Mouse (Mus musculus): ENCODE measurements around the gene Krt8. TPM values are rescaled to one million over a fixed set of nuclear protein-coding genes. Genes with fewer than 3 reads are reported as not detected.

Krt8 gene
- 2.2 and 297 TPM in 2 replicates for polyA plus RNA-seq (2015; fragmentation: Nextera tagmentation; extraction: Ambion mirVana)

DNA sequence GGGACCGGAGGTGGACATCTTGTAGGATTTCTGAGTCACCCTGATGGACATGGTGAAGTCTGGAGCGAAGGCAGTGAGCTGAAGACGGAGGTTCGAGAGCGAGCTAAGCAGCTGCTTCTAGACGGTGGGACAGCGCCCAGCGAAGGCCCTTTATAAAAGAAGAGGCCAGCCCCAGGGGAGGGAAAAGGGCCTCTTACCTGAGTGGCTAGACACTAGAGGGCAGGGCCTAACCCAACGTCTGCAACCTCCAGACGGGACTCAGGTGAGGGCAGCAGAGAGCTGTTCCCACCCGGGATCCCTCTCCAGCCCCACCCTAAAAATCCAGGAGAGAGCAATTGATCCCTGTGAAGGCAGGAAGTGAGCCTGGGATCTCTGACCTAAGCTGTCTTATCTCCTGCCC lies at the start of gene Krt8:
Gene Krt8 (minus strand): TSS at position 294 of the 400 bp plus-strand sequence.
- Histone ChIP-seq H3K36me3 (no peaks in the 10 kb centered on the region), H3K4me3 (replicated peaks) (peak within 1 kb of the TSS; percentile 29), H3K9me3 (replicated peaks) (no peaks in the 10 kb centered on the region), H3K4me1 (peaks cover 32% of the 10 kb centered on the region), H3K9ac (replicated peaks) (no peak within 1 kb of the TSS), H3K27me3 (replicated peaks) (peaks cover 56% of the 10 kb centered on the region), H3K27ac (replicated peaks) (no peak within 1 kb of the TSS), H3K4me2 (peak within 1 kb of the TSS; percentile 52)
- no peak for ATAC-seq (ENCODE audit: low FRiP score)
- 28% methylated on average over 11 of the region's 11 CpGs for WGBS

DNA sequence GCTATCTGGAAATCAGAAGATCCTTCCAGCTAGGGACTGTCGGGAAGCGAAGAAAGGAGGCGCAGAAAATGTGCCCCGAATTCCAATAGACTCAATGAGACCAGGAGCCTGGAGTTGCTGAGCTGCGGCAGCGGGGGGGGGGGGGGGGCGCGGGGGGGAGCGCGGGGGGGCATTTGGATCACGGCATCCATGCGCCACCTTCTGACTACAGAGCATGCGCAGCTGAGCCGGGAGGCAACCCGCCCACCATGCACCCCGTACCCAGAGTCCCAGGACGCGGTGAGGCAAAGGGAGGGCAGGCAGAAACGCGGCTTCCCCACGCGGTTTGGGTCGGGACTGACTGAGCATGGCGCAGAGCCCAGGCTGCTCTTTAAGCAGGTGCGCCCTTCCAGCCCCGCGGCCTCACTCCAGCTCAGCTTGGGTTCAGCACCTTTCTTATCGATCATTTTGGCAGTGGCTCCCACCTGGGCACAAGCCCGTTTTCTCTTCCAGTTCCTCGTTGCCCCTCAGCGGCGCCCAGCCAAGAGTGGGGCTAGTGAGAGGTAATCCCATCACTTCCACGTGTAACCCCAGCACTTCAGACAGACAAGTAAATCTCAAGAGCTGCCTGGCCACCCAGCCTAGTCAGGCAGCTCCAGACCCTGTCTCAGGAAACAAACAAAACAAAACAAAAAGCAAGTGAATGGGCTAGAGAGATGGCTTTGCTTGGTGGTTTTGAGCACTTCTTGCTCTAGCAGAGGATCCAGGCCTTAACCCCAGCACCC lies 47.8 kb upstream of the Krt8 start:
- peak; percentile 90 for ATAC-seq (ENCODE audit: low FRiP score)
- Histone ChIP-seq H3K9me3 (replicated peaks) (no peaks in the 10 kb centered on the region), H3K4me1 (peaks cover 6% of the 10 kb centered on the region), H3K27me3 (replicated peaks) (no peaks in the 10 kb centered on the region), H3K4me2 (peak overlapping the region; percentile 81), H3K4me3 (replicated peaks) (peak overlapping the region; percentile 55), H3K36me3 (no peaks in the 10 kb centered on the region), H3K9ac (replicated peaks) (peak overlapping the region; percentile 69), H3K27ac (replicated peaks) (peak overlapping the region; percentile 86)
- WGBS: under 1% methylated on average over 26 of the region's 33 CpGs

- no peak for ATAC-seq (ENCODE audit: low FRiP score)
- Histone ChIP-seq H3K27ac (replicated peaks) (no peak overlapping the region), H3K4me3 (replicated peaks) (no peak overlapping the region), H3K4me1 (peaks cover 6% of the 10 kb centered on the region), H3K9me3 (replicated peaks) (no peaks in the 10 kb centered on the region), H3K36me3 (no peaks in the 10 kb centered on the region), H3K9ac (replicated peaks) (no peak overlapping the region), H3K27me3 (replicated peaks) (no peaks in the 10 kb centered on the region), H3K4me2 (no peak overlapping the region)
Observed at GRCm38 (mm10) chr15:102049871-102050270, 45.6 kb upstream of the Krt8 start.

- no peak for ATAC-seq (ENCODE audit: low FRiP score)
- no peak overlapping the region for H3K4me3 ChIP-seq (replicated peaks)
- H3K4me1 ChIP-seq: peaks cover 6% of the 10 kb centered on the region
- no peaks in the 10 kb centered on the region for H3K27me3 ChIP-seq (replicated peaks)
- no peaks in the 10 kb centered on the region for H3K36me3 ChIP-seq
- H3K27ac ChIP-seq (replicated peaks): no peak overlapping the region
- no peak overlapping the region for H3K9ac ChIP-seq (replicated peaks)
- no peak overlapping the region for H3K4me2 ChIP-seq
- H3K9me3 ChIP-seq (replicated peaks): no peaks in the 10 kb centered on the region
- 90% methylated on average over 6 of the region's 6 CpGs for WGBS
Observed at GRCm38 (mm10) chr15:102048006-102048405, 43.7 kb upstream of the Krt8 start.

DNA sequence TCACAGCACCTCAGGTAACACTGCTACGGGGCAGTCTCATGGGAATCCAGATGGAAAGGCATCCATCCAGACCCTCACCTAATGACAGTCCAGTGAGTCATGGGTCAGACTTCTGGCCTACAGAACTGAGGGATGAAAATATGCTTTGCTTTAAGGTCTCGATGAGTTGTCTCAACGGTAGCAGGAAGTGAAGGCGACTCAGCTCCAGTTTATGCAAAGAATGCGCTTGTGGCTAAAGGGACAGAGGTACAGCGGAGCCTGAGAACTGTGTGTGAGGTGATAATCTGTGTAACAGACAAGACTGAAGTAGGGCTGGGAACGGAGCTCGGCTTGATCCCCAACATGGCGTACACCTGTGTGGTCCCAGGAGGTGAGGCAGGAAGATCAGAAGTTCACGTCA lies 41.4 kb upstream of the Krt8 start:
- no peak overlapping the region for H3K9ac ChIP-seq (replicated peaks)
- 91% methylated on average over 10 of the region's 10 CpGs for WGBS
- no peaks in the 10 kb centered on the region for H3K9me3 ChIP-seq (replicated peaks)
- no peak overlapping the region for H3K4me3 ChIP-seq (replicated peaks)
- H3K27me3 ChIP-seq (replicated peaks): no peaks in the 10 kb centered on the region
- H3K4me2 ChIP-seq: no peak overlapping the region
- ATAC-seq (ENCODE audit: low FRiP score): no peak
- no peaks in the 10 kb centered on the region for H3K4me1 ChIP-seq
- no peak overlapping the region for H3K27ac ChIP-seq (replicated peaks)
- no peaks in the 10 kb centered on the region for H3K36me3 ChIP-seq

DNA sequence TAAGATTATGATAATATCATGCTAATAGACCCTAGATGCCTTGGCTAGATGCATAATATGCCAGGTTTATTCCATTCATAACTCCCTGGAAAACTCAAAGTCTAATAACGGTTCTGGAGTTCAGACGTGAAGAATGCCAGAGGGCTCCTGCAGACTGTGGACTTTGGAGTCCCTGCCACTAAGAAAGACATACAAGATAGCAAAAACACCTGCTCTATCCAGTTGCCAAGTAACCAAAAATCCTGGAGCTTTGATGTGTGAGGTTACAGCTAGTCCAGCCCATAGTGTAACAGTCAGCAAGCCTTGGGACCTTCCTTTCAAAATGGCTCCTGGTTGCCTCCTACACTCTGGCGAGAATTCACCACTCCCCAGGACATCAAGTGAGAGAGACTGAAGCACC lies 40.5 kb upstream of the Krt8 start:
- H3K4me3 ChIP-seq (replicated peaks): no peak overlapping the region
- no peak overlapping the region for H3K27ac ChIP-seq (replicated peaks)
- H3K27me3 ChIP-seq (replicated peaks): no peaks in the 10 kb centered on the region
- no peaks in the 10 kb centered on the region for H3K9me3 ChIP-seq (replicated peaks)
- H3K4me1 ChIP-seq: no peaks in the 10 kb centered on the region
- H3K9ac ChIP-seq (replicated peaks): no peak overlapping the region
- 85% methylated on average over 3 of the region's 3 CpGs for WGBS
- H3K36me3 ChIP-seq: no peaks in the 10 kb centered on the region
- H3K4me2 ChIP-seq: no peak overlapping the region
- ATAC-seq (ENCODE audit: low FRiP score): no peak

DNA sequence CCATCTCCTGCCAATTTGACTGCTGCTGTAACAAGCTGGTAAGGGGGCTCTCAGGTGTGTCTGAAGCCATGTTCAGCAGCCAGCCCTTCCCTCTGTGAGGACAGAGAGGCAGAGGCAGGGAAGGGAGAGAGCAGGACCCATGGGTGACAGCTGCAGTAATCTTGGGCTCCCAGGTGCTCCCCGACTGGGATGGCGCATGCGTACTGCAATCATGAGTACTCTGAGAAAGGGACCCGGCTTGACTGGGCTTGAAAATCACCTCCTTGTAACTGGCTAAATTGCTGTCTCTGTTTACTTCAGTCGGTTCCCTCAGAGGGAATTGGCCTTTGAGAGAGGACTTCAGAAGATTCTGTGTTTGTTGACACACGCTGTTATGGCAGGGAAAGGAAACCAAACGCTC lies 37.7 kb upstream of the Krt8 start:
- Histone ChIP-seq H3K4me1 (no peaks in the 10 kb centered on the region), H3K9me3 (replicated peaks) (no peaks in the 10 kb centered on the region), H3K4me3 (replicated peaks) (no peak overlapping the region), H3K9ac (replicated peaks) (no peak overlapping the region), H3K36me3 (no peaks in the 10 kb centered on the region), H3K27ac (replicated peaks) (no peak overlapping the region), H3K27me3 (replicated peaks) (no peaks in the 10 kb centered on the region), H3K4me2 (no peak overlapping the region; the same call in 1 of the 2 replicates)
- 64% methylated on average over 7 of the region's 7 CpGs for WGBS
- ATAC-seq (ENCODE audit: low FRiP score): no peak

- no peak overlapping the region for H3K4me2 ChIP-seq
- no peak for ATAC-seq (ENCODE audit: low FRiP score)
- no peak overlapping the region for H3K9ac ChIP-seq (replicated peaks)
- no peak overlapping the region for H3K27ac ChIP-seq (replicated peaks)
- no peaks in the 10 kb centered on the region for H3K27me3 ChIP-seq (replicated peaks)
- no peaks in the 10 kb centered on the region for H3K9me3 ChIP-seq (replicated peaks)
- no peaks in the 10 kb centered on the region for H3K4me1 ChIP-seq
- H3K36me3 ChIP-seq: no peaks in the 10 kb centered on the region
- no peak overlapping the region for H3K4me3 ChIP-seq (replicated peaks)
- WGBS: 88% methylated on average over 4 of the region's 4 CpGs
Observed at GRCm38 (mm10) chr15:102040277-102040676, 36.0 kb upstream of the Krt8 start.

DNA sequence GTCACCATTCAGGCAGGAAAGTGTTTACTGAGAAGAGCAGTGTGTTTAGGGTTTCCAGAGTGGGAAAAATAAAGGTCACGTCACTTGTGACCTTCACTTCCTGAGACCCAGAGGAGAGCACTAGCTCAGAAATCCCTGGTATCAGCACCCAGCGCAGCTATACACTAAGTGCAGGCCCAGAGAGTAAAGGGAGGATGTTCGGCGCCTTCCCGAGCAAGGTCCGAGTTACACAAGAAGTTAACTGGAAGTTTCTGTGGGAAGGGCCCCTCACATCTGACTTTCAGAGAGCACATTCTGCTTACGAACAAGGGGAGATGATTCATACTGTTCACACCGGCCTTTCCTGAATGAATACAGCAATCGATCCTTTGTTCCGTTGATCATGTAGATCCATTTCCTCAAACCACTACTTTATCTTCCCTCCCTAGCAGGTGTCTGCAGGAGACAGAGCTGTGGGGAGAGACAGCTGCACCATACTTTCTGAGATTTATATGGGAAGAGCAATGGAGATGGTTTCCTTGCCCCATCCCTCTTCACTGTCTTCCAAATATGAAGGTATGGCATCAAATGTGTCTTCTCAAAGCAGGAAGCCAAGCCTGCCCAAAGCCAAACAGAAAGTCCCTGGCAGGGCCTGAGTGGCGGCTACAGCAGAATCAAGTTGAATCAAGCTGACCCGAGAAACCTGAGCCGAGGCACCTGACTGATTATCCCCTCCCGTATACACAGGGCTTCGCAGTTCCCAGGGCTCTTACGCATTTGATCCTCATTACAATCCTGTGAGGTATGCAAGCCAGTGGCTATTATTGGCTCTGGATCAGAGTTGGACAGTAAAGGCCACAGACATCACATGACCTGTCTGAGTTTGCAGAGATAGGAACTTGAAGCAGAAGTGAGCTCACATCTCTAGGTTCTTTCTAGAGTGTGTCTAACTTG lies 30.1 kb upstream of the Krt8 start:
- H3K9ac ChIP-seq (replicated peaks): no peak overlapping the region
- H3K9me3 ChIP-seq (replicated peaks): no peaks in the 10 kb centered on the region
- no peak overlapping the region for H3K4me2 ChIP-seq
- H3K36me3 ChIP-seq: no peaks in the 10 kb centered on the region
- H3K27ac ChIP-seq (replicated peaks): no peak overlapping the region
- 69% methylated on average over 16 of the region's 16 CpGs for whole genome bisulfite sequencing
- H3K4me1 ChIP-seq: no peaks in the 10 kb centered on the region
- no peak for ATAC-seq (ENCODE audit: low FRiP score)
- no peak overlapping the region for H3K4me3 ChIP-seq (replicated peaks)
- H3K27me3 ChIP-seq (replicated peaks): 0 out of 2 replicates have a peak, but pooled peaks cover 5% of the 10 kb centered on the region

DNA sequence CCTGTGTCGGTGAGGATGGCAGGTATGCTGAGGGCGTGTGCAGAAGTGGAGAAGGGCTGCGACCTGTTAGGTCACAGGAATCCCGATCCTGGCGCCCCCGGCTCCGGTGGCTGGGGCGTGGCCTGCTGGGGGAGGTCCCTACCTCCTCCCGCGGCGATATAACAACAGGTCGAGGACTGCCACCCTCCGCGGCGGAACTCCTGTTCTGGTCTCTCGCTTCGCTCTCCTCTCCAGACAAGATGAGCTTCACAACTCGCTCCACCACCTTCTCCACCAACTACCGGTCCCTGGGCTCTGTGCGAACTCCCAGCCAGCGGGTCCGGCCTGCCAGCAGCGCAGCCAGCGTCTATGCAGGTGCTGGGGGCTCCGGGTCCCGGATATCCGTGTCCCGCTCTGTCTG lies 23.8 kb upstream of the Krt8 start, which contains the start of gene Krt18:
Gene Krt18 (plus strand): TSS at position 141 of the 400 bp plus-strand sequence.
- Histone ChIP-seq H3K4me2 (peak within 1 kb of the TSS; percentile 50), H3K27me3 (replicated peaks) (peaks cover 52% of the 10 kb centered on the region), H3K9ac (replicated peaks) (0 out of 2 replicates have a peak within 1 kb of the TSS, but pooled peaks have one; percentile 20), H3K4me3 (replicated peaks) (peak within 1 kb of the TSS; percentile 23), H3K9me3 (replicated peaks) (no peaks in the 10 kb centered on the region), H3K4me1 (peaks cover 20% of the 10 kb centered on the region), H3K27ac (replicated peaks) (no peak within 1 kb of the TSS), H3K36me3 (no peaks in the 10 kb centered on the region)
- 2% methylated on average over 27 of the region's 28 CpGs for WGBS
- no peak for ATAC-seq (ENCODE audit: low FRiP score)

- Histone ChIP-seq H3K9me3 (replicated peaks) (no peaks in the 10 kb centered on the region), H3K36me3 (no peaks in the 10 kb centered on the region), H3K4me1 (peaks cover 20% of the 10 kb centered on the region), H3K27ac (replicated peaks) (no peak overlapping the region), H3K4me2 (no peak overlapping the region), H3K9ac (replicated peaks) (no peak overlapping the region), H3K4me3 (replicated peaks) (no peak overlapping the region), H3K27me3 (replicated peaks) (peaks cover 53% of the 10 kb centered on the region)
- WGBS: 13% methylated on average over 12 of the region's 12 CpGs
- no peak for ATAC-seq (ENCODE audit: low FRiP score)
Observed at GRCm38 (mm10) chr15:102026430-102026829, 22.1 kb upstream of the Krt8 start.
